Mouse (Mus musculus) ES-E14 (cell line): ENCODE data around the gene Slc16a6. TPM values are rescaled to one million over a fixed set of nuclear protein-coding genes. Genes with fewer than 3 reads are reported as not detected.

Experiments
- DNase-seq: peaks from one replicate; pipeline ENCODE4 v3.0.0-alpha.2; 2013; ENCODE audit warnings: low read depth, low spot score
- H3K27ac ChIP-seq: 2 replicates; pipeline ENCODE4 v1.5.1; 2012; ENCODE audit warnings: low read depth, mild to moderate bottlenecking, low read length, moderate library complexity, mixed read lengths; ENCODE audit not compliant: poor library complexity, insufficient read depth, severe bottlenecking
- H3K36me3 ChIP-seq: 2 replicates; pipeline ENCODE4 v1.6.1; 2012; ENCODE audit warnings: mild to moderate bottlenecking, low read length, moderate library complexity, mixed read lengths; ENCODE audit not compliant: control insufficient read depth, poor library complexity, insufficient read depth, severe bottlenecking
- H3K4me1 ChIP-seq, 2 experiments: fragments of 150-350 bp in 1 of 2; sonication (generic) in 1 of 2; 2 replicates each; pipeline ENCODE4 v1.6.1; 2012; ENCODE audit warnings: low read length in 2 of 2, mild to moderate bottlenecking in 1 of 2, mixed read lengths in 1 of 2; ENCODE audit not compliant: control insufficient read depth in 2 of 2, insufficient read depth in 2 of 2, poor library complexity in 1 of 2
- H3K4me3 ChIP-seq, 2 experiments: fragments of 150-350 bp in 1 of 2; sonication (generic) in 1 of 2; 2 replicates each; pipeline ENCODE4 v1.5.1; 2012; ENCODE audit warnings: low read length in 2 of 2, low read depth in 1 of 2, mild to moderate bottlenecking in 1 of 2, mixed read lengths in 1 of 2; ENCODE audit not compliant: insufficient read depth in 1 of 2, poor library complexity in 1 of 2, severe bottlenecking in 1 of 2
- H3K9ac ChIP-seq: 2 replicates; pipeline ENCODE4 v1.6.1; 2012; ENCODE audit warnings: low read depth, mild to moderate bottlenecking, low read length, mixed read lengths; ENCODE audit not compliant: poor library complexity, insufficient read depth, severe bottlenecking
- H3K9me3 ChIP-seq: fragments of 150-350 bp; sonication (generic); 2 replicates; pipeline ENCODE4 v1.6.1; 2012; ENCODE audit warnings: low read depth, mild to moderate bottlenecking, low read length; ENCODE audit not compliant: control insufficient read depth, insufficient read depth
- CHD2 ChIP-seq: IDR thresholded peaks from 2 replicates; pipeline ENCODE4 v1.6.1; 2014; ENCODE audit warnings: mild to moderate bottlenecking, low read depth, low read length, inconsistent platforms
- HCFC1 ChIP-seq: IDR thresholded peaks from 2 replicates; pipeline ENCODE4 v1.6.1; 2012; ENCODE audit warnings: low read length, inconsistent platforms, borderline replicate concordance; ENCODE audit not compliant: insufficient read depth
- MAFK ChIP-seq: IDR thresholded peaks from 2 replicates; pipeline ENCODE4 v1.6.1; 2014; ENCODE audit warnings: mild to moderate bottlenecking, low read depth, low read length, inconsistent platforms; ENCODE audit not compliant: insufficient read depth
- ZC3H11A ChIP-seq: IDR thresholded peaks from 2 replicates; pipeline ENCODE4 v1.6.1; 2012; ENCODE audit warnings: low read depth, mild to moderate bottlenecking, inconsistent platforms, low read length, borderline replicate concordance
- ZNF384 ChIP-seq: IDR thresholded peaks from 2 replicates; pipeline ENCODE4 v1.6.1; 2012; ENCODE audit warnings: low read depth, low read length, inconsistent platforms
- in situ Hi-C, 2 experiments: fragments of 600-800 bp; cut with MboI; formaldehyde crosslinking; loops; one replicate each; pipeline ENCODE4 v1.15.1; 2025; ENCODE audit warnings: low sequenced_read_pairs in 2 of 2, inconsistent platforms in 1 of 2; ENCODE audit not compliant: unreplicated experiment in 2 of 2
- total RNA-seq: library from RNA; depleted of rRNA; stranded (reverse); fragments of 300-350 nt; gene quantifications from 2 replicates; pipeline ENCODE4 v1.2.3, GENCODE M21; 2012

The Slc16a6 gene
- total RNA-seq, 1 experiment = 26.8 TPM

DNA sequence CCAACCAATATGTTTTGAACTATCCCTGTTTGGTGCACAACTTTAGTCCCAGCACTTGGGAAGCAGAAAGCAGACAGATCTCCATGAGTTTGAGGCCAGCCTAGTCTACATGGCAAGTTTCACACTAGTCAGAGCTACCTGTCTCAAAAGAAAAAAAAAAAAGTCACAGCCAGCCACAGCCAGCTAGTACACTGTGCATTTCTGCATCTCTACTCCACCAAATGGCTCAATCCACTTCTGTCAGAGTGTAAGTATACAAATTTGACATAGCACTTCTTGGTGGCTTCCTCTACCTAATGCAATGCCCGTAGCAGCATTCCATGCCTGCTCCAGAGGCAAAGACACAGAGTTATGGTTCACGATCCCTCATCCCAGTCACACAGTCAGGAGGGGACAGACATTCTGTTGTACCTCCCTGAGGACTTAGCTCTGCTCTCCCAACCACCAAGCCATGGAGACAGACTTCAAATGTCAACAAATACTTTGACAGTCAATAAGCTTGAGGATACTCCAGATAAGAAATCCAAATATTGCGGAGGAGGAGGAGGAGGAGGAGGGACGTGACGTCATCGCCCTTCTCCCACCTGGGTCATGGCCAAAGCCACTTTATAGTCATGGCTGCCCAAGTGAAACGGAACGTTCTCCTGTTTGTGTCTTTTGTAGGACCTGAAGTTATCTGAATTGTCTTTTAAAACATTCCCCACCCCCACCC, 56.5 kb downstream of the Slc16a6 start:
- Histone ChIP-seq H3K27ac (no peak overlapping the region), H3K36me3 (no peaks in the 10 kb centered on the region), H3K4me1 (peaks cover 0 to 4% of the 10 kb centered on the region in 2 experiments; a peak in 1 of 4 replicates), H3K9ac (no peak overlapping the region), H3K4me3 (no peak overlapping the region), H3K9me3 (no peaks in the 10 kb centered on the region)
- in situ Hi-C loops = no loop called here
- TF ChIP-seq CHD2 = no peak
- TF ChIP-seq ZC3H11A = no peak
- TF ChIP-seq HCFC1 = no peak
- TF ChIP-seq MAFK = no peak
- no peak for TF ChIP-seq ZNF384
- DNase-seq = no peak

DNA sequence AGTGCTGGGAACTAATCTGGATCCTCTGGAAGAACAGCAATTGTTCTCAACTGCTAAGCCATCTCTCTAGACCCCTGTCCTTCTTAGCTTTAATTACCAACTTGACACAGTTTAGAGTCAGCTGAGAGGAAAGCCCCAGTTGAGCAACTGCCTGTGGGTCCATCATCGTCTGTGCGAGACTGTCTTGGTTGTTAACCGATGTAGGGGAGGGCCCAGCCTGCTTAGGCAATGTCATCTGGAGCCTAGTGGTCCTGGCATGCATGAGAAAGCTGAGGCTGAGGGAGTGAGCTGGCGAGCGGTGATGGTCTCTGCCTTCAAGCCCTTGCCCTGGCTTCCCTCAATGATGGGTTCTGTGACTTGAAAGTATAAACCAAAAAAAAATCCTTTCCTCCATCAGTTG, 58.6 kb downstream of the Slc16a6 start:
- Histone ChIP-seq H3K4me3 (no peak overlapping the region), H3K36me3 (no peaks in the 10 kb centered on the region), H3K9me3 (no peaks in the 10 kb centered on the region), H3K9ac (no peak overlapping the region), H3K4me1 (peaks cover 0 to under 1% of the 10 kb centered on the region in 2 experiments; a peak in 1 of 4 replicates), H3K27ac (no peak overlapping the region)
- DNase-seq = no peak
- TF ChIP-seq ZNF384 (no peak), ZC3H11A (no peak), CHD2 (no peak)
- in situ Hi-C loops = no loop called here

DNA sequence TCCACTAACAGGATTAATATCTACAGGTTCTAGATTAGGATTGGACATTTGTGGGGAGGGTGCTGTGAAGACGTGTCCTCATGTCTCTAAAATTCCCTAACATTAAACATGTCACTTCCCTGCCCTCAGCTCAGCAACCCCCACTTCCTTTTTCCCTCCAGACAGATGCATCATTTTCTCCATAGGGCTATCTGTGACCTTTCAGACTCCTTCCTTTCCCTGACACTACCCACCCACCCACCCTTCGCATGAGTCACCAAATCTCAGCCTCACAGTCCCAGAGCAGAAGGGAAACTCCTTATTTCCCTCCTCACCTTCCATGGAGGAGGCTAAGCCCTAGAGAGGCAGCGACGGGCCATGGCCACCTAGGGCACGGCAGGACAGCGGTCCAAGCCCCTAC, 59.8 kb downstream of the Slc16a6 start, which contains the start of gene 9930022D16Rik:
Gene 9930022D16Rik, plus strand, starts transcription at position 301 of the 400 bp plus-strand sequence.
- no peak within 1 kb of the TSS for H3K9ac ChIP-seq
- H3K9me3 ChIP-seq = no peaks in the 10 kb centered on the region
- in situ Hi-C loops = no loop called here
- no peaks in the 10 kb centered on the region for H3K4me1 ChIP-seq
- no peak for TF ChIP-seq MAFK
- no peak within 1 kb of the TSS for H3K4me3 ChIP-seq
- H3K36me3 ChIP-seq = no peaks in the 10 kb centered on the region
- no peak for DNase-seq
- no peak within 1 kb of the TSS for H3K27ac ChIP-seq

DNA sequence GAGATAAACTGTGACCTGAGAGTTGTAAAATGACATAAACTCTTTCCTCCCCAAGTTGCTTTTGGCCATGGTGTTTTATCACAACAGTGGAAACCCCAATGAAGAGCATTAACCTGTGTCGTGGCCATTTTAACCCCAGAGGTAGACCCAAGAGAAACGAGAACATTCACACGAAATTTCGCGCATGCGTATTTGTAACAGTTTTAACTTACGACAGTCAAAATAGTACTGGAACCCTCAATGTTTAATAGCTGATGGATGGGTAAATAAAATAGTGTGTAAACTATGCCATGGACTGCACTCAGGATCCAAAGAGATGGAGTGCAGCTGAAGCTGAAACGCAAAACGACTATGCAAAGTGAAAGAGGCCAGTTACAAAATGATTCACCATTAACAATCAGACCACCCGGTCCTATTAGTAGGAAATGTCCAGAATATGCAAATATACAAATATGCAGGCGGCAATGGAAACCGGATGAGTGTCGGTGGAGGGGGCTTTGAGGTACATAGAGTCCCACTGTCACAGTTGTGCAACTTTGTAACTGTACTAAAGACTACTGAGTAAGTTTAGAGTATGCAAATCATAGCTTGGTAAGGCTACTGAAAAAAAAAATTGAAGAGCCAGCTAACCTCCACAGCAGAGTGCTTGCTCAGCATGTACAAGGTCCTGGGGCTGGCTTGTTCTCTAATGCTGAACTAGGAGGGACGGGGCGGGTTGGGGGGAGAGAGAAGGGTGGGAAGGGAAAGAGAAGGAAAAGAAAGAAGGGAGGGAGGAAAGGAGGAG, 63.0 kb downstream of the Slc16a6 start:
- H3K27ac ChIP-seq = no peak overlapping the region
- no peaks in the 10 kb centered on the region for H3K4me1 ChIP-seq
- H3K36me3 ChIP-seq = no peaks in the 10 kb centered on the region
- in situ Hi-C loops = no loop called here
- no peak overlapping the region for H3K4me3 ChIP-seq
- H3K9me3 ChIP-seq = no peaks in the 10 kb centered on the region
- TF ChIP-seq MAFK (no peak), ZNF384 (no peak), HCFC1 (no peak), ZC3H11A (no peak), CHD2 (no peak)
- no peak for DNase-seq
- H3K9ac ChIP-seq = no peak overlapping the region
